Mouse (Mus musculus) C2C12 (cell line): ENCODE data around the gene Gm20390. TPM values are rescaled to one million over a fixed set of nuclear protein-coding genes. Genes with fewer than 3 reads are reported as not detected.

Experiments used
- H3K27me3 ChIP-seq: one replicate; pipeline ENCODE4 v1.6.1; 2011; ENCODE audit not compliant: control insufficient read depth, insufficient read depth, insufficient read length
- H3K36me3 ChIP-seq: one replicate; pipeline ENCODE4 v1.6.1; 2011; ENCODE audit not compliant: control insufficient read depth, insufficient read depth
- H3K4me3 ChIP-seq: one replicate; pipeline ENCODE4 v1.5.1; 2011; ENCODE audit warnings: mild to moderate bottlenecking, control low read depth; ENCODE audit not compliant: poor library complexity, insufficient read depth, severe bottlenecking
- H3K79me2 ChIP-seq: one replicate; pipeline ENCODE4 v1.6.1; 2011; ENCODE audit not compliant: control insufficient read depth, insufficient read depth
- H3K79me3 ChIP-seq: one replicate; pipeline ENCODE4 v1.6.1; 2011; ENCODE audit warnings: low read depth, control low read depth
- H3ac ChIP-seq: one replicate; pipeline ENCODE3; 2011; ENCODE audit warnings: low read depth; ENCODE audit not compliant: control insufficient read depth, insufficient read length
- CEBPB ChIP-seq: IDR thresholded peaks from one replicate; pipeline ENCODE4 v1.6.1; 2011; ENCODE audit warnings: low read depth, mild to moderate bottlenecking, control low read depth, moderate library complexity
- CTCF ChIP-seq: IDR thresholded peaks from one replicate; pipeline ENCODE4 v1.5.1; 2011; ENCODE audit not compliant: control insufficient read depth, insufficient read depth, insufficient read length
- FOSL1 ChIP-seq: IDR thresholded peaks from one replicate; pipeline ENCODE4 v1.8.0; 2011; ENCODE audit warnings: mild to moderate bottlenecking, low read length; ENCODE audit not compliant: poor library complexity, insufficient read depth, severe bottlenecking
- MAX ChIP-seq: IDR thresholded peaks from one replicate; pipeline ENCODE4 v1.6.1; 2011; ENCODE audit warnings: mild to moderate bottlenecking, control low read depth
- MYOD1 ChIP-seq: IDR thresholded peaks from one replicate; pipeline ENCODE4 v1.6.1; 2011; ENCODE audit warnings: low read depth; ENCODE audit not compliant: control insufficient read depth, insufficient read length
- MYOG ChIP-seq: IDR thresholded peaks from one replicate; pipeline ENCODE4 v1.6.1; 2011; ENCODE audit not compliant: control insufficient read depth, insufficient read length; ENCODE audit errors: extremely low read depth
- USF1 ChIP-seq: IDR thresholded peaks from one replicate; pipeline ENCODE4 v1.6.1; 2011; ENCODE audit warnings: low read depth, mild to moderate bottlenecking, control low read depth, moderate library complexity
- polyA plus RNA-seq: library from polyadenylated mRNA; unstranded; fragments of >200 nt; fragmentation: generic; extraction: Trizol; gene quantifications from one replicate; pipeline ENCODE4 v1.2.1, GENCODE M21; 2012; ENCODE audit warnings: missing spikeins

Gm20390 gene
- polyA plus RNA-seq, 1 experiment = 578 TPM

GRCm38 (mm10) chr11:93957031-93957555 lies 11.0 kb downstream of the Gm20390 start:
- no peak for TF ChIP-seq FOSL1
- no peak for TF ChIP-seq MYOD1
- no peak for TF ChIP-seq CTCF
- no peak for TF ChIP-seq MAX
- no peak for TF ChIP-seq CEBPB
- TF ChIP-seq USF1 = no peak
- no peak for TF ChIP-seq MYOG
- Histone ChIP-seq H3K36me3 (peaks cover 69% of the 10 kb centered on the region), H3ac (no peak overlapping the region), H3K79me2 (peaks cover 50% of the 10 kb centered on the region), H3K4me3 (no peak overlapping the region), H3K27me3 (no peaks in the 10 kb centered on the region), H3K79me3 (peaks cover 31% of the 10 kb centered on the region)

DNA sequence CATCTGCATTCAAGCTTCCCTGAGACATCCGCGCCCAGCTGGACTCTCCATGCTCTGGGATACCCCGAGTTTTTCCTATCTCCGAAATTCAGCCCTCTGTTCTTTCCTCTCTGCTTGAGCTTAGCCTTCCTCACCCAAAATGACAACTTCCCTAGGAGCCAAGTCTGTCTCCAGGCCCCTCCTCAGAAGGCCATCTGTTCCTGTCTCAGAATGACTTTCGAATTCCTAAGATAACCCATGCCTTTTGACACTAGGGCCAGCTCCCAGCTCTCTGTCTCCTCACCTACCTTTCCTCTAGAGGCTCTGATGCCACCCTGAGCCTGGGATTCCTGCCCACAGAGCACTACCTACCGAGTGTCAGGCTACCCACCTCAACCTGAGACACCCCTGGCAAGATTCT lies 11.9 kb downstream of the Gm20390 start, which contains the start of gene Nme2:
Gene Nme2 (minus strand): TSS at position 101 of the 400 bp plus-strand sequence.
- Histone ChIP-seq H3ac (peak within 1 kb of the TSS; percentile 72), H3K27me3 (no peaks in the 10 kb centered on the region), H3K79me2 (peaks cover 49% of the 10 kb centered on the region), H3K79me3 (peaks cover 31% of the 10 kb centered on the region), H3K36me3 (peaks cover 68% of the 10 kb centered on the region), H3K4me3 (peak within 1 kb of the TSS; percentile 89)
- TF ChIP-seq FOSL1 (no peak), CTCF (no peak), MAX (no peak), MYOD1 (no peak), MYOG (no peak), CEBPB (no peak), USF1 (no peak)

DNA sequence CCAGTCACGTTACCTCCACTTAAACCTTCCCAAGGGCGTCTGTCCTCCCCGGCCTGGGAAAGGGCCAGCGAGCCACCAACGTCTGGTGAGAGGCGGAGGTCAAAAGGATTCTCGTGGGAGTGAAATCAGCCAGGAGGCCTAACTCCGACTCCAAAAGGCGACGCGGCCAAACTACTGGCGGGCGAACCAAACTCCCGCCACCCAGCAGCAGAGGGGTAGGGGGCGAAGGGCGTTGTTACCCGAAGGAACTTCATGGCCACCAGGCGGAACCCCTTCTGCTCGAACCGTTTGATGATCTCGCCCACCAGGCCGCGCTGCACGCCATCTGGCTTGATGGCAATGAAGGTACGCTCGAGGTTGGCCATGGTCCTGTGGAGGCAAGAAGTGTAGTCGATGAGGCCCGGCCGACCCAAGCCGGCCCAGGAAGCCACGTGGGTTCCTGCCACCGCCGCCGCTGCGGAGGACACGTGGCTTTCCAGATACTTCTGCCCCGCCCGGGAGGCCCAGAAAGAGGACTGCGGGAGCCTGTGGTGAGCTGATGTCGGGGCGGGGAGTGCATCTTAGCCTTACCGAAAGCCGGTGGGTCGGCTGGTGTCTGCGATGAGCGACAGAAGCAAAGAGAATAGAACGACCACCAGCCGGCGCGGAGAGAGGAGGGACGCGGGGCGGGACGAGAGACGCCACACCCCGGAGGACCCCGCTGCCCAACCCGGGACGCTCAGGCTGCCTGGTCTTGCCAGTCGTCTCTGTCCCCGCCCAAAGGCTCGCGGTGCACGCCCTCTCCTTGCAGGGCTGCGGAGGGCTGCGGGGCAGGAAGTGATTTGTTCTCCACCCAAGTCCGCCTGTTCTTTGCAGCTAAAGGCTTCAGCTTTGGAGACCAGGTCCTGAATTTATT lies 12.6 kb downstream of the Gm20390 start:
- H3K79me2 ChIP-seq = peaks cover 44% of the 10 kb centered on the region
- H3ac ChIP-seq = peak overlapping the region; percentile 72
- TF ChIP-seq MYOD1 = no peak
- TF ChIP-seq MAX = peak; percentile 35
- peak; percentile 46 for TF ChIP-seq USF1
- H3K4me3 ChIP-seq = peak overlapping the region; percentile 89
- H3K36me3 ChIP-seq = peaks cover 68% of the 10 kb centered on the region
- H3K27me3 ChIP-seq = no peaks in the 10 kb centered on the region
- H3K79me3 ChIP-seq = peaks cover 25% of the 10 kb centered on the region

DNA sequence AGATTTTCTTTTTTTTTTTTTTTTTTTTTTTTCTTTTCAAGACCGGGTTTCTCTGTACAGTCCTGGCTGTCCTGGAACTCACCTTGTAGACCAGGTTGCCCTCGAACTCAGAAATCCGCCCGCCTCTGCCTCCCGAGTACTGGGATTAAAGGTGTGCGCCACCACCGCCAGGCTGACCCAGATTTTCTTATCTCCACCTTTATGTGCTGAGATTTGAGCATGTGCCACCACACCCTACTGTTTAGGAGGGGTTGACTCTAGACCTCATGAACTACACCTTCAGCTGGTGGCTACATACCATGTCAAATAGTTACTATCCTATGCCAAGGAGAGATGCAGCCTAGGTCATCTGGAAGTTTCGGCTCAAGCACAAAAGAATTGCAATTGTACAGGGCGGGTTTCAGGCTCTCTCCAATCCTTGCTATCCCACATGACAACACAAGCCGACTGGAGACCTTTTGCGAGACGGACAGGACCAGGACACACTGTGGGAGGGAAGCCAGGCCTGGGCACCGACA lies 13.3 kb downstream of the Gm20390 start:
- Histone ChIP-seq H3K79me2 (peaks cover 42% of the 10 kb centered on the region), H3K27me3 (no peaks in the 10 kb centered on the region), H3K4me3 (peak overlapping the region; percentile 89), H3K79me3 (peaks cover 25% of the 10 kb centered on the region), H3ac (peak overlapping the region; percentile 72), H3K36me3 (peaks cover 71% of the 10 kb centered on the region)
- no peak for TF ChIP-seq USF1
- no peak for TF ChIP-seq FOSL1

- Histone ChIP-seq H3K79me2 (peaks cover 42% of the 10 kb centered on the region), H3K79me3 (peaks cover 25% of the 10 kb centered on the region), H3ac (peak overlapping the region; percentile 34), H3K4me3 (no peak overlapping the region), H3K27me3 (no peaks in the 10 kb centered on the region), H3K36me3 (peaks cover 59% of the 10 kb centered on the region)
- TF ChIP-seq MAX (no peak), CEBPB (no peak), MYOG (no peak), USF1 (no peak), FOSL1 (no peak), CTCF (no peak), MYOD1 (no peak)
Observed at GRCm38 (mm10) chr11:93952376-93952775, 15.7 kb downstream of the Gm20390 start.

- H3K4me3 ChIP-seq = no peak overlapping the region
- H3K27me3 ChIP-seq = no peaks in the 10 kb centered on the region
- H3ac ChIP-seq = no peak overlapping the region
- H3K36me3 ChIP-seq = peaks cover 53% of the 10 kb centered on the region
- peaks cover 36% of the 10 kb centered on the region for H3K79me2 ChIP-seq
- no peak for TF ChIP-seq MYOD1
- TF ChIP-seq CEBPB = no peak
- no peak for TF ChIP-seq MYOG
- TF ChIP-seq CTCF = no peak
- TF ChIP-seq USF1 = no peak
- TF ChIP-seq FOSL1 = no peak
- TF ChIP-seq MAX = no peak
- peaks cover 23% of the 10 kb centered on the region for H3K79me3 ChIP-seq
Observed at GRCm38 (mm10) chr11:93950045-93950444, 18.0 kb downstream of the Gm20390 start.
